Mouse (Mus musculus) lung, adult 2 months (tissue): Measurements from ENCODE around the gene Ppp6r3.

ENCODE experiments used
- CTCF ChIP-seq: fragments of 200-500 bp; IDR thresholded peaks from 2 replicates; pipeline ENCODE4 v1.5.1; 2011; ENCODE audit warnings: mild to moderate bottlenecking, low read length, control low read depth; ENCODE audit not compliant: insufficient read depth
- POLR2A ChIP-seq: fragments of 200-500 bp; IDR thresholded peaks from 2 replicates; pipeline ENCODE4 v1.6.1; 2011; ENCODE audit warnings: low read depth, mild to moderate bottlenecking, control low read depth, low read length, borderline replicate concordance; ENCODE audit errors: extremely low read depth

GRCm38 (mm10) chr19:3489826-3490225 lies 85.7 kb downstream of the Ppp6r3 start:
- TF ChIP-seq CTCF = no peak
- TF ChIP-seq POLR2A = no peak
